Comparison of ENCODE assay signal across 15 mouse cellular contexts in genomic region chr5:73775775-73776548, GRCm38 (mm10).
DNase-seq lines count a peak whose midpoint lies in the region; ATAC-seq and TF ChIP-seq lines count a peak whose summit lies in the region.
"Had no signal": no experiment of that assay in that cellular context is flagged by ENCODE, and none has a peak within 500 bp of the region (broad histone marks: within the 10 kb centered on the region; RNA-seq: fewer than 3 reads in every experiment).

No protein-coding gene starts in this region.

- no peaks in the 10 kb centered on the region for H3K27me3 ChIP-seq in heart, embryonic 13.5 days (replicated peaks)
- H3K27me3 ChIP-seq in heart, embryonic 11.5 days (ENCODE audit: control insufficient read depth, insufficient read depth, low read length): no peaks in the 10 kb centered on the region
- H3K27me3 ChIP-seq in lung, postnatal 0 days (replicated peaks; ENCODE audit: insufficient read depth, low read length): no peaks in the 10 kb centered on the region
- no peaks in the 10 kb centered on the region for H3K27me3 ChIP-seq in stomach, postnatal 0 days (ENCODE audit: control insufficient read depth, insufficient read depth, low read length)
- H3K27me3 ChIP-seq: embryonic facial prominence, embryonic 13.5 days; hindbrain, embryonic 15.5 days; neural tube, embryonic 13.5 days had no signal

- no peak for TF ChIP-seq CTCF in lung, postnatal 0 days (IDR thresholded peaks at IDR 0.05)
- TF ChIP-seq CTCF in stomach, postnatal 0 days (IDR thresholded peaks at IDR 0.05; ENCODE audit: low read depth): no peak

- peaks cover 11% of the 10 kb centered on the region; the same call in 1 of the 2 replicates for H3K9me3 ChIP-seq in heart, embryonic 13.5 days
- H3K9me3 ChIP-seq in heart, embryonic 11.5 days (replicated peaks; ENCODE audit: control insufficient read depth, low read length): no peaks in the 10 kb centered on the region
- H3K9me3 ChIP-seq in lung, postnatal 0 days (ENCODE audit: low read length): no peaks in the 10 kb centered on the region
- H3K9me3 ChIP-seq in stomach, postnatal 0 days (ENCODE audit: control insufficient read depth, low read length): no peaks in the 10 kb centered on the region

- H3K27ac ChIP-seq in heart, embryonic 13.5 days (replicated peaks): peak overlapping the region; percentile 36
- no peak overlapping the region for H3K27ac ChIP-seq in heart, embryonic 11.5 days (ENCODE audit: low read depth, low read length)
- no peak overlapping the region for H3K27ac ChIP-seq in lung, postnatal 0 days (ENCODE audit: low read length)
- H3K27ac ChIP-seq in stomach, postnatal 0 days (replicated peaks): peak overlapping the region; percentile 42
- H3K27ac ChIP-seq: embryonic facial prominence, embryonic 13.5 days; forebrain, embryonic 10.5 days; hindbrain, embryonic 15.5 days; macrophage; neural tube, embryonic 13.5 days had no signal

- peak; percentile 12; the same call in 1 of the 2 replicates for TF ChIP-seq EP300 in lung, postnatal 0 days (IDR thresholded peaks at IDR 0.05)
- no peak for TF ChIP-seq EP300 in stomach, postnatal 0 days (optimal IDR thresholded peaks at IDR 0.05)

- H3K4me3 ChIP-seq in heart, embryonic 13.5 days: no peak overlapping the region
- no peak overlapping the region for H3K4me3 ChIP-seq in heart, embryonic 11.5 days (ENCODE audit: low read depth, low read length)
- no peak overlapping the region for H3K4me3 ChIP-seq in lung, postnatal 0 days (ENCODE audit: low read depth, low read length)
- no peak overlapping the region for H3K4me3 ChIP-seq in stomach, postnatal 0 days (ENCODE audit: low read depth, low read length)
- H3K4me3 ChIP-seq: embryonic facial prominence, embryonic 13.5 days; forebrain, embryonic 10.5 days; hindbrain, embryonic 15.5 days; neural tube, embryonic 13.5 days had no signal

- WGBS in heart, embryonic 13.5 days: 73% methylated on average over 7 of the region's 7 CpGs
- 72% methylated on average over 7 of the region's 7 CpGs for WGBS in heart, embryonic 11.5 days (ENCODE audit: insufficient replicate concordance)
- 55% methylated on average over 7 of the region's 7 CpGs for WGBS in lung, postnatal 0 days
- 39% methylated on average over 7 of the region's 7 CpGs for WGBS in stomach, postnatal 0 days

- no peaks in the 10 kb centered on the region for H3K36me3 ChIP-seq in heart, embryonic 13.5 days
- no peaks in the 10 kb centered on the region for H3K36me3 ChIP-seq in heart, embryonic 11.5 days (ENCODE audit: control insufficient read depth, insufficient read depth, low read length)
- no peaks in the 10 kb centered on the region for H3K36me3 ChIP-seq in lung, postnatal 0 days (ENCODE audit: insufficient read depth, low read length)
- no peaks in the 10 kb centered on the region for H3K36me3 ChIP-seq in stomach, postnatal 0 days (ENCODE audit: control insufficient read depth, insufficient read depth, low read length)
- H3K36me3 ChIP-seq: embryonic facial prominence, embryonic 13.5 days; forebrain, embryonic 10.5 days; hindbrain, embryonic 15.5 days; neural tube, embryonic 13.5 days had no signal

- peaks cover 10% of the 10 kb centered on the region for H3K4me1 ChIP-seq in heart, embryonic 13.5 days
- H3K4me1 ChIP-seq in heart, embryonic 11.5 days (ENCODE audit: control insufficient read depth, insufficient read depth, low read length): no peaks in the 10 kb centered on the region
- no peaks in the 10 kb centered on the region for H3K4me1 ChIP-seq in lung, postnatal 0 days (ENCODE audit: insufficient read depth, low read depth, low read length)
- no peaks in the 10 kb centered on the region for H3K4me1 ChIP-seq in stomach, postnatal 0 days (replicated peaks; ENCODE audit: control insufficient read depth, insufficient read depth)
- H3K4me1 ChIP-seq: embryonic facial prominence, embryonic 13.5 days; hindbrain, embryonic 15.5 days; neural tube, embryonic 13.5 days had no signal

- no peak overlapping the region for H3K9ac ChIP-seq in heart, embryonic 13.5 days
- no peak overlapping the region for H3K9ac ChIP-seq in heart, embryonic 11.5 days (ENCODE audit: low read depth, low read length)
- no peak overlapping the region for H3K9ac ChIP-seq in lung, postnatal 0 days (replicated peaks; ENCODE audit: low read depth)
- H3K9ac ChIP-seq in stomach, postnatal 0 days (ENCODE audit: low read length): no peak overlapping the region
- H3K9ac ChIP-seq: embryonic facial prominence, embryonic 13.5 days; hindbrain, embryonic 15.5 days; neural tube, embryonic 13.5 days had no signal

- peak; percentile 14 for DNase-seq in retina, postnatal 1 day
- no peak for DNase-seq in retina, embryonic 14.5 days (ENCODE audit: low spot score)
- peak; percentile 66 for DNase-seq in lung, postnatal 0 days (ENCODE audit: low spot score)
- no peak for DNase-seq in stomach, postnatal 0 days (ENCODE audit: low spot score)
- no peak for DNase-seq in left cerebral cortex, postnatal 4 days
- DNase-seq: kidney, adult 9 months had no signal

- ATAC-seq in heart, embryonic 13.5 days (ENCODE audit: extremely low read depth, insufficient number of reproducible peaks, low FRiP score, low TSS enrichment): no peak
- no peak for ATAC-seq in heart, embryonic 11.5 days (replicated peaks; ENCODE audit: insufficient number of reproducible peaks, low FRiP score, low TSS enrichment)
- peak; percentile 70 for ATAC-seq in lung, postnatal 0 days
- no peak for ATAC-seq in stomach, postnatal 0 days (ENCODE audit: low FRiP score, low TSS enrichment)
- no peak for ATAC-seq in CD4-positive, CD25-positive, alpha-beta regulatory T cell, adult 4 months
- ATAC-seq: Patski had no signal

- H3K4me2 ChIP-seq in heart, embryonic 13.5 days: no peak overlapping the region
- H3K4me2 ChIP-seq in heart, embryonic 11.5 days: no peak overlapping the region
- H3K4me2 ChIP-seq in lung, postnatal 0 days (replicated peaks; ENCODE audit: low read depth, low read length): no peak overlapping the region
- no peak overlapping the region for H3K4me2 ChIP-seq in stomach, postnatal 0 days (replicated peaks; ENCODE audit: low read depth)
- H3K4me2 ChIP-seq: embryonic facial prominence, embryonic 13.5 days; hindbrain, embryonic 15.5 days; neural tube, embryonic 13.5 days had no signal

- intact Hi-C loops in left cerebral cortex, postnatal 4 days (cut with DNase I): no loop called here

Comparison
In these comparisons a context has a peak if more than half of its experiments do, and no peak if none do; other contexts are left out.
1. H3K27ac ChIP-seq: peak in heart, embryonic 13.5 days (single experiment) and stomach, postnatal 0 days (single experiment); none in heart, embryonic 11.5 days (single experiment) and lung, postnatal 0 days (single experiment).
2. DNase-seq: peak in retina, postnatal 1 day (single experiment) and lung, postnatal 0 days (single experiment); none in retina, embryonic 14.5 days (single experiment), stomach, postnatal 0 days (single experiment) and left cerebral cortex, postnatal 4 days (single experiment).